39 mouse cellular contexts compared by ENCODE assay signal in the genomic region with DNA sequence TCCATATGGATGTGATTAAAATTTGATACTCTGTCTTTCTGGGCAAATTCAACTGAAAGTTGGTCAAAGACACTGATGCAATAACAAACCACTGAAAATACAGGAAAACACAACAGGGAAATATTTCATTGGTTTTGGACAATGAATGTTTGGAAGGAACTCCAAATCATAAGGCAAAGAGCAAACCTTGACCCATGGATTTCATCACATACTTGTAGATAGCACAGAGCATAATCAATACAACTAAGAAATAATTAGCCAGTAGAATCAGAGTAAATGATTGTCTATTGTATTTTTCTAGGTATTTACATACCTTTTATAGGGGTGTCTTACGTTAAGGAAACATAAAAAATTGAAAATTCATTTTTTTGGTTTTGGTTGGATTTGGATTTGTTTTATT. TPM values are rescaled to one million over a fixed set of nuclear protein-coding genes. Genes with fewer than 3 reads are reported as not detected.
"Had no signal": no experiment of that assay in that cellular context is flagged by ENCODE, and none has a peak within 500 bp of the region (broad histone marks: within the 10 kb centered on the region; RNA-seq: fewer than 3 reads in every experiment).

No protein-coding gene starts in this region.

- ATAC-seq: forebrain, embryonic 13.5 days; forebrain, embryonic 14.5 days; forebrain, embryonic 15.5 days; forebrain, embryonic 16.5 days; forebrain, postnatal 0 days had no signal

- H3K27ac ChIP-seq: embryonic facial prominence, embryonic 10.5 days; embryonic facial prominence, embryonic 12.5 days; embryonic facial prominence, embryonic 13.5 days; embryonic facial prominence, embryonic 15.5 days; forebrain, embryonic 10.5 days; forebrain, embryonic 12.5 days; forebrain, embryonic 13.5 days; forebrain, embryonic 15.5 days; gastrocnemius, adult 2 months had no signal

- H3K4me3 ChIP-seq: embryonic facial prominence, embryonic 10.5 days; embryonic facial prominence, embryonic 12.5 days; embryonic facial prominence, embryonic 13.5 days; embryonic facial prominence, embryonic 15.5 days; erythroblast, embryonic 14.5 days; forebrain, embryonic 10.5 days; forebrain, embryonic 12.5 days; forebrain, embryonic 13.5 days; forebrain, embryonic 15.5 days; gastrocnemius, adult 2 months had no signal

- H3K4me2 ChIP-seq: embryonic facial prominence, embryonic 12.5 days; embryonic facial prominence, embryonic 13.5 days; embryonic facial prominence, embryonic 15.5 days; forebrain, embryonic 12.5 days; forebrain, embryonic 13.5 days; forebrain, embryonic 15.5 days had no signal

- H3K36me3 ChIP-seq: embryonic facial prominence, embryonic 10.5 days; embryonic facial prominence, embryonic 12.5 days; embryonic facial prominence, embryonic 13.5 days; embryonic facial prominence, embryonic 15.5 days; forebrain, embryonic 10.5 days; forebrain, embryonic 12.5 days; forebrain, embryonic 15.5 days had no signal

- H3K9me3 ChIP-seq: embryonic facial prominence, embryonic 10.5 days; embryonic facial prominence, embryonic 12.5 days; embryonic facial prominence, embryonic 13.5 days; embryonic facial prominence, embryonic 15.5 days; forebrain, embryonic 10.5 days; forebrain, embryonic 12.5 days; forebrain, embryonic 13.5 days; forebrain, embryonic 15.5 days had no signal

- H3K27me3 ChIP-seq: embryonic facial prominence, embryonic 12.5 days; embryonic facial prominence, embryonic 13.5 days; embryonic facial prominence, embryonic 15.5 days; forebrain, embryonic 12.5 days; forebrain, embryonic 13.5 days; forebrain, embryonic 15.5 days had no signal

- DNase-seq: cerebellum, adult 2 months; cerebellum, adult 8-10 months; cerebellum, adult 9-10 months; cerebellum, adult 9-11 months; cerebellum, postnatal 10 days; cerebellum, postnatal 14 days; cerebellum, postnatal 25 days; cerebellum, postnatal 36 days; embryo, embryonic 11 days; forebrain, postnatal 0 days; gastrocnemius, adult 2 months; gastrocnemius, postnatal 10 days; gastrocnemius, postnatal 14 days; gastrocnemius, postnatal 25 days; gastrocnemius, postnatal 36 days; heart, adult 11 months; heart, adult 18-20 months had no signal

- H3K4me1 ChIP-seq: embryonic facial prominence, embryonic 10.5 days; embryonic facial prominence, embryonic 12.5 days; embryonic facial prominence, embryonic 13.5 days; embryonic facial prominence, embryonic 15.5 days; forebrain, embryonic 10.5 days; forebrain, embryonic 12.5 days; forebrain, embryonic 13.5 days; forebrain, embryonic 15.5 days had no signal

- H3K9ac ChIP-seq: embryonic facial prominence, embryonic 12.5 days; embryonic facial prominence, embryonic 13.5 days; embryonic facial prominence, embryonic 15.5 days; forebrain, embryonic 12.5 days; forebrain, embryonic 13.5 days; forebrain, embryonic 15.5 days; forebrain, postnatal 0 days had no signal

RNA-seq across cellular contexts. Expression of a gene that starts 11.5 kb away (rescaled TPM):
- total RNA-seq: common myeloid progenitor, adult 5-6 weeks; forebrain, postnatal 0 days; gastrocnemius, adult 18-20 months; gastrocnemius, adult 2 months; gastrocnemius, adult 8-10 months; gastrocnemius, postnatal 10 days; gastrocnemius, postnatal 14 days; gastrocnemius, postnatal 25 days; gastrocnemius, postnatal 36 days; gastrocnemius, postnatal 4 days; granulocyte monocyte progenitor cell, adult 5-6 weeks; heart, adult 18-20 months had no signal
- polyA plus RNA-seq: cerebellum, adult 2 months; cortical plate, adult 2 months; embryonic facial prominence, embryonic 10.5 days; embryonic facial prominence, embryonic 11.5 days; embryonic facial prominence, embryonic 12.5 days; embryonic facial prominence, embryonic 13.5 days; embryonic facial prominence, embryonic 14.5 days; embryonic facial prominence, embryonic 15.5 days; erythroblast, embryonic 14.5 days; forebrain, embryonic 10.5 days; forebrain, embryonic 11.5 days; forebrain, embryonic 12.5 days; forebrain, embryonic 13.5 days; forebrain, embryonic 14.5 days; forebrain, embryonic 15.5 days; forebrain, embryonic 16.5 days; forebrain, postnatal 0 days; frontal cortex, adult 2 months had no signal

RNA-seq across cellular contexts. Expression of a gene that starts 47.0 kb away (rescaled TPM):
- total RNA-seq: common myeloid progenitor, adult 5-6 weeks; forebrain, postnatal 0 days; gastrocnemius, adult 2 months; gastrocnemius, adult 8-10 months; gastrocnemius, postnatal 10 days; gastrocnemius, postnatal 14 days; gastrocnemius, postnatal 25 days; gastrocnemius, postnatal 36 days; granulocyte monocyte progenitor cell, adult 5-6 weeks; heart, adult 18-20 months had no signal
- polyA plus RNA-seq: cerebellum, adult 2 months; cortical plate, adult 2 months; embryonic facial prominence, embryonic 10.5 days; embryonic facial prominence, embryonic 11.5 days; embryonic facial prominence, embryonic 12.5 days; embryonic facial prominence, embryonic 13.5 days; embryonic facial prominence, embryonic 14.5 days; embryonic facial prominence, embryonic 15.5 days; erythroblast, embryonic 14.5 days; forebrain, embryonic 10.5 days; forebrain, embryonic 11.5 days; forebrain, embryonic 12.5 days; forebrain, embryonic 13.5 days; forebrain, embryonic 14.5 days; forebrain, embryonic 15.5 days; forebrain, embryonic 16.5 days; forebrain, postnatal 0 days; frontal cortex, adult 2 months; gonadal fat pad, adult 2 months had no signal
